Mouse (Mus musculus): ENCODE results near the gene Tpst1. TPM values are rescaled to one million over a fixed set of nuclear protein-coding genes. Genes with fewer than 3 reads are reported as not detected.

Tpst1 gene
- polyA plus RNA-seq, 1 experiment from 2014 or later: 83.6 TPM

DNA sequence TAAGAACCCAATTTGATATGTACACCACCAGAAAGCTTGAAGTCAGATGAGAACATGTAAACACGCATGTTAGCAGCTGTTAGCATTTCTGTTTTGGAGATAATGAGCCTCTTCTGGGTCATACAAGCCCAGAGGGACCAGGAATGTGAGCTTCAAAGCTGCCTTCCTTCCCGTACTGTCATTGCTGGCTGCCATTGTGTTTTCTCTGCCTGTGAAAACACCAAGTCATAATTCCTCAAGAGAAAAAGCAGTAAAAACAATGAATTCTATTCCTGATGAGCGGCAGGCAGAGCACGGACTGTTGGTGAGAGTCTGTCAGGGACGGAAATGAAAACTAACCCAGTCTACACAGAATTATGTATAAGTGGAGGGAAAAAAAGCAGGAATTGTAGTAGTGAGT is 51.1 kb downstream of the Tpst1 start:
- no peak for ATAC-seq (ENCODE audit: insufficient number of reproducible peaks, insufficient read depth, low FRiP score, low TSS enrichment)
- Histone ChIP-seq H3K4me1 (peaks cover 13% of the 10 kb centered on the region), H3K4me2 (replicated peaks) (no peak overlapping the region), H3K9ac (no peak overlapping the region), H3K4me3 (no peak overlapping the region), H3K36me3 (no peaks in the 10 kb centered on the region), H3K27ac (no peak overlapping the region), H3K9me3 (no peaks in the 10 kb centered on the region), H3K27me3 (no peaks in the 10 kb centered on the region)
- WGBS: 68% methylated on average over 5 of the region's 5 CpGs

DNA sequence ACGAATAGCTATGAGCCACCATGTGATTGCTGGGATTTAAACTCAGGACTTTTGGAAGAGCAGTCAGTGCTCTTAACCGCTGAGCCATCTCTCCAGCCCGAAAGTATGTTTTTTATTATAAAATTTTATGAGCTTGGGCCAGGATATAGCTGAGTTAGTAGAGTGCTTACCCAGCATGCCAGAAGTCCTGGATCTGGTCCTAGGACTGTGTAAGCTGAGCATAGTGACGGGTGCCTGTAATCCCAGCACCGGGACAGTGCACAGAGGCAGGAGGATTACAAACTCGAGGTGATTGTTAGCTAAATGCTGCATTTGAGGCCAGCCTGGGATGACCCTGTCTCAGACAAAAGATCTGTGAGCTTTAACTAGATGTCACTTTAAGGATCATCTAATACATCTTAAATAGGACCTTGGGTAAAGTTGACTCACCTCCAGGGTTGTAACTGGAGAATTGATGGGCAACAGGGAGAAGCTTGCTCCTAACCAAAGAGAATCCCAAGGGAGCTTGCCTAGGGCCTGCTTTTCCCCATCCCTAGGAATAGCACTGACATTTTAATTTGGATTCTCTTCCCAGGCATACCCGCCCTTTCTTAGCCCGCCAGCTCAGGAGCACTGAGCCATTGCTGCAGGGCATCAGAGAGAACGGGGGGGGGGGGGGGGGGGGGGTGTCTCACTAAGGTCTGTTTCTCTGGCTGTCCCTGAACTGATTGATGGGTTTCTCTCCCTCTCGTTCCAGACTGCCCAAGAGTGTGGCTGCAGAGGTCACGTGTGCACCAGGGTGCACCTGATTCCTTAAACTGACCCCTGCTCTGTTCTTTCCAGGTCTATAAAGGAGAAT is 55.8 kb downstream of the Tpst1 start:
- no peak overlapping the region for H3K9ac ChIP-seq
- H3K27ac ChIP-seq: 0 out of 2 replicates have a peak overlapping the region, but pooled peaks have one; percentile 50
- peaks cover 4% of the 10 kb centered on the region; the same call in 1 of the 2 replicates for H3K4me1 ChIP-seq
- H3K4me2 ChIP-seq (replicated peaks): no peak overlapping the region
- H3K36me3 ChIP-seq: peaks cover 13% of the 10 kb centered on the region; the same call in 1 of the 2 replicates
- no peaks in the 10 kb centered on the region for H3K27me3 ChIP-seq
- ATAC-seq (ENCODE audit: insufficient number of reproducible peaks, insufficient read depth, low FRiP score, low TSS enrichment): no peak
- WGBS: 54% methylated on average over 11 of the region's 11 CpGs
- no peaks in the 10 kb centered on the region for H3K9me3 ChIP-seq
- no peak overlapping the region for H3K4me3 ChIP-seq

DNA sequence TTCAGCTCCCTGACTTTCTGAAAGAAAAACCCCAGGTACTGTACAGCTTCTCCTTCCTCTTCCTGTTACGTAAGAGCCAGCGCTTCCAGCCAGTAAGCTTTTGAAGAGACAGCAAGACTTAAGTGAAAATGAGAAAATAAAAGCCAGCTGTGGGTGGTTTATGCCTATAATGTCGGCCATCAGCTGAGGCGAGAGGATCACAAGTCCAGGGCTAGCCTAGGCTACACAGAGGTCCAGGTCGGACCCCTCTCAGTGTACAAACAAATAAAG is 56.3 kb downstream of the Tpst1 start:
- no peak overlapping the region for H3K9ac ChIP-seq
- H3K9me3 ChIP-seq: no peaks in the 10 kb centered on the region
- no peaks in the 10 kb centered on the region for H3K27me3 ChIP-seq
- no peak overlapping the region; the same call in 1 of the 2 replicates for H3K27ac ChIP-seq
- no peak for ATAC-seq (ENCODE audit: insufficient number of reproducible peaks, insufficient read depth, low FRiP score, low TSS enrichment)
- H3K4me2 ChIP-seq (replicated peaks): no peak overlapping the region
- no peak overlapping the region for H3K4me3 ChIP-seq
- peaks cover 13% of the 10 kb centered on the region; the same call in 1 of the 2 replicates for H3K36me3 ChIP-seq
- 64% methylated on average over 5 of the region's 5 CpGs for WGBS
- H3K4me1 ChIP-seq: peaks cover 4% of the 10 kb centered on the region; the same call in 1 of the 2 replicates

DNA sequence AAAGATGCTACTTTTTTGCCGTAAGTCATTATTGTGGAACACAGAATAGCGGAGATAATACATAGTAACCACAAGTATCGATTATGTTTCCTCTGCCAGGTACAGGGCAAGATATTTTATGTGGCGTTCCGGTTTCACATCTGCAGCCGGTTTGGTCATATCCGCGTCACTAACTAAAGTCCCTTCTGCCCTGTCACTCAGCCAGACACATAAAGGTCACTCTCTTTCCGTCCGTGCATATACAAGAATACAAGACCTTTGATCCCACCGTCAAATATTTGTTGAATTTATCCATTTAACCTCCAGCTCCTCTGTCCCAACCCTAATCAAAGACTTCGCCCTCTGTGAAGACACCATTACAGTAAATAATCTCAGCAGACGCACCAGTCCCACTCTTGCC is 63.5 kb downstream of the Tpst1 start:
- H3K9ac ChIP-seq: no peak overlapping the region

DNA sequence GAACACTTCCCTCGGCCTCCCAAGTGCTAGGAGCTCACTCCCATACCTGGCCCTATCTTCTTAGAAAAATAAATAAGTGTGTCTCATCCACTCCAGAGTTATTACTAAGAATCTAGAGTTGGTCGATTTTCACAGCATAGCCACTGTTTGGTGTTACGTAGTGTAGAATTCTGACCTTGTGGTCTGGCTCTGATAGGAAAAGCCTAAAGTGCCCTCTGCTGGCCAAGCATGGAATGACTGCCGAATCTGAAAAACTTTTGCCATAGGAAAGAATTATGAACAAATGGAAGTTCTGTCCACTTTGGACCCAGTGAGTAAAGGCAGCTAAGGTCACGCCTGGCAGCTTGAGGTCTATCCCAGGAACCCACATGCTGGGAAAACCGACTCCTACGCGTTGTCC is 66.3 kb downstream of the Tpst1 start:
- no peaks in the 10 kb centered on the region for H3K27me3 ChIP-seq
- 0 out of 2 replicates have a peak, but pooled peaks cover 14% of the 10 kb centered on the region for H3K36me3 ChIP-seq
- H3K4me1 ChIP-seq: peaks cover 6% of the 10 kb centered on the region; the same call in 1 of the 2 replicates
- no peak overlapping the region for H3K9ac ChIP-seq
- no peak for ATAC-seq (ENCODE audit: insufficient number of reproducible peaks, insufficient read depth, low FRiP score, low TSS enrichment)
- no peaks in the 10 kb centered on the region for H3K9me3 ChIP-seq
- no peak overlapping the region for H3K4me3 ChIP-seq
- no peak overlapping the region for H3K27ac ChIP-seq
- 27% methylated on average over 8 of the region's 8 CpGs for WGBS
- H3K4me2 ChIP-seq (replicated peaks): no peak overlapping the region

More for the DNA sequence above, 63.5 kb downstream of the Tpst1 start:
- no peaks in the 10 kb centered on the region for H3K4me1 ChIP-seq
- 91% methylated on average over 13 of the region's 13 CpGs for WGBS
- H3K4me3 ChIP-seq: no peak overlapping the region
- H3K9me3 ChIP-seq: no peaks in the 10 kb centered on the region
- H3K27ac ChIP-seq: no peak overlapping the region
- H3K4me2 ChIP-seq (replicated peaks): no peak overlapping the region
- no peaks in the 10 kb centered on the region for H3K27me3 ChIP-seq
- H3K36me3 ChIP-seq: 0 out of 2 replicates have a peak, but pooled peaks cover 18% of the 10 kb centered on the region
- ATAC-seq (ENCODE audit: insufficient number of reproducible peaks, insufficient read depth, low FRiP score, low TSS enrichment): no peak

DNA sequence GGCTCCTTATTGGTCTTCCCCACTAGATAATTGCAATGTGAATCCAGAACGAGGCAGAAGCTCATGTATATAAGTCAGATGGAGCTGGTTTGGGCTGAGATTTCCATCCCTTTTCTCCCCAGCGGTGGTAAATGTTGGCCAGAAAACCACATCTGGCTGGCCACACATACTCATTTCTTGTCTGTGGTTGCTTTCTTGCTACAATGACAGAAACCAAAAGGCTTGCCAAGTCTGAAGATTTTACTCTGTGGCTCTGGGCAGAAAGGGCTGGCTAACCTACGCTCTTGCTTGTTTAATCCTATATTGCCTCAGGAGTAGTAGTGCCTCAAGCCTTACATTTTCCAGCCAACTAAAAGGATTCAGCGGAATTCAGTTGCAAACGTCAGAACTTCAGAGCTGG is 68.0 kb downstream of the Tpst1 start:
- WGBS: 69% methylated on average over 5 of the region's 5 CpGs

DNA sequence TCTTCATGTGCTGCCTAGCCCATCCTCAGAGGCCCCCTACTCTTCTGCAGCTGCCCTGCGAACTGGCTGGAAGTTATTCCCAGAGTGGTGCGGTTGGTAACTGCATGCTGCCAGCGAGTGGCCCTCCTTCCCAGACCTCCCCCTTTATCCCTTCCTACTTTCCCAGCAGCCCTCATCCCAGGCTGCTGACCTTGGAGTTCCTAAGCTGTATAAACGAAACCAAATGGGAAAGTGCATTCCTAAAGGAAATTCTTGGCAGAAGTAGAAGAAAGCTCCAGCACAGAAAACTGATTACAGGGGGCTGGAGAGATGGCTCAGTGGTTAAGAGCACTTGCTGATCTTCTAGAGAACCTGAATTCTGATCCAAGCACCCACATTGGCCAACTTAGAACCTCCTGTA is 68.9 kb downstream of the Tpst1 start:
- peaks cover 14% of the 10 kb centered on the region; the same call in 1 of the 2 replicates for H3K4me1 ChIP-seq
- H3K36me3 ChIP-seq: 0 out of 2 replicates have a peak, but pooled peaks cover 1% of the 10 kb centered on the region
- ATAC-seq (ENCODE audit: insufficient number of reproducible peaks, insufficient read depth, low FRiP score, low TSS enrichment): no peak
- no peak overlapping the region for H3K4me3 ChIP-seq
- H3K27me3 ChIP-seq: no peaks in the 10 kb centered on the region
- H3K9me3 ChIP-seq: no peaks in the 10 kb centered on the region
- 40% methylated on average over 4 of the region's 4 CpGs for WGBS
- H3K4me2 ChIP-seq (replicated peaks): no peak overlapping the region
- peak overlapping the region; percentile 12; the same call in 1 of the 2 replicates for H3K27ac ChIP-seq
- H3K9ac ChIP-seq: no peak overlapping the region

More for the DNA sequence above, 68.0 kb downstream of the Tpst1 start:
- H3K36me3 ChIP-seq: 0 out of 2 replicates have a peak, but pooled peaks cover 9% of the 10 kb centered on the region
- no peak overlapping the region for H3K4me3 ChIP-seq
- no peaks in the 10 kb centered on the region for H3K9me3 ChIP-seq
- no peak for ATAC-seq (ENCODE audit: insufficient number of reproducible peaks, insufficient read depth, low FRiP score, low TSS enrichment)
- H3K27ac ChIP-seq: no peak overlapping the region
- peaks cover 14% of the 10 kb centered on the region; the same call in 1 of the 2 replicates for H3K4me1 ChIP-seq
- no peak overlapping the region for H3K9ac ChIP-seq
- H3K27me3 ChIP-seq: no peaks in the 10 kb centered on the region
- no peak overlapping the region for H3K4me2 ChIP-seq (replicated peaks)

DNA sequence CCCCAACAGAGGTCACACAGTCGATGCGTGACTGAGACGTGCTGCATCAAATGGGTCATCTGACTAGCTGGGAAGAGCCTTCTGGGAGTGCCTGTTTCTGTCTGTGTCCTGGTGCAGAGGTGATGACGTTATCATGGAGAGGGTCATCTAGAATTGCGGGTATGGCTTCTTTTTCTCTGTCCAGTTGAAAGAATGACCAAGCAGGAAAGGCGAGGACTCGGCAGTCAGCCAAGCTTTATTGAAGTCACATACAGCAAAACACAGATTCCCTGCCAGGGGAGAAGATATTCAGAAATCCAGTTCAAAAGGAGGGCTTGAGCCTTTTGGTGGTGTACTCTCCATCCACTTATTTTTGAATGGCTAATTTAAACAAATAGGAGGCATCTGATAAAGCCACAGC is 70.0 kb downstream of the Tpst1 start:
- ATAC-seq (ENCODE audit: insufficient number of reproducible peaks, insufficient read depth, low FRiP score, low TSS enrichment): no peak
- 89% methylated on average over 7 of the region's 7 CpGs for WGBS
- H3K4me2 ChIP-seq (replicated peaks): no peak overlapping the region
- H3K4me3 ChIP-seq: no peak overlapping the region
- H3K27me3 ChIP-seq: no peaks in the 10 kb centered on the region
- no peak overlapping the region for H3K9ac ChIP-seq
- H3K36me3 ChIP-seq: no peaks in the 10 kb centered on the region
- H3K27ac ChIP-seq: no peak overlapping the region
- H3K4me1 ChIP-seq: peaks cover 14% of the 10 kb centered on the region; the same call in 1 of the 2 replicates
- no peaks in the 10 kb centered on the region for H3K9me3 ChIP-seq

DNA sequence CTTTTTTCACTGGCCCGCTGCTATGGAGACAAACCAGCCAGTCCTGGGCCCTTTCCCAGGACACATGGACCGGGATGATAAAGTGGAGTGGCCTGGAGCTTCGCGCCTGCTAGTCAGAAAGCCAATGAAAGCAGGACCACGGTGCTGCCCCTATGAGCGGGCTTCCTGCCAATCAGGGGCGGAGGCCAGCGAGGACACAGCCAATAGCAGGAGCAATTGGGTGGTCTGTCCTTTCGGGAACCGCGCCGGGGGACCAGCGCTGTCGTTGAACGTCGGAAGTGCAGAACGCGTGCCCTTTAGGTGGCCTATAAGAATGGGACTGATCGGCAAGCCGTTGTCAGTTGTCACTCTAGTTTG is 70.8 kb downstream of the Tpst1 start:
- H3K27ac ChIP-seq: peak overlapping the region; percentile 52; the same call in 1 of the 2 replicates
- 5% methylated on average over 20 of the region's 20 CpGs for WGBS
- no peaks in the 10 kb centered on the region for H3K36me3 ChIP-seq
- peak overlapping the region; percentile 87 for H3K4me2 ChIP-seq (replicated peaks)
- peaks cover 14% of the 10 kb centered on the region; the same call in 1 of the 2 replicates for H3K4me1 ChIP-seq
- peak overlapping the region; percentile 61 for H3K4me3 ChIP-seq
- peak; percentile 3; the same call in 1 of the 2 replicates for ATAC-seq (ENCODE audit: insufficient number of reproducible peaks, insufficient read depth, low FRiP score, low TSS enrichment)
- no peaks in the 10 kb centered on the region for H3K27me3 ChIP-seq
- no peaks in the 10 kb centered on the region for H3K9me3 ChIP-seq
- peak overlapping the region; percentile 25; the same call in 1 of the 2 replicates for H3K9ac ChIP-seq

DNA sequence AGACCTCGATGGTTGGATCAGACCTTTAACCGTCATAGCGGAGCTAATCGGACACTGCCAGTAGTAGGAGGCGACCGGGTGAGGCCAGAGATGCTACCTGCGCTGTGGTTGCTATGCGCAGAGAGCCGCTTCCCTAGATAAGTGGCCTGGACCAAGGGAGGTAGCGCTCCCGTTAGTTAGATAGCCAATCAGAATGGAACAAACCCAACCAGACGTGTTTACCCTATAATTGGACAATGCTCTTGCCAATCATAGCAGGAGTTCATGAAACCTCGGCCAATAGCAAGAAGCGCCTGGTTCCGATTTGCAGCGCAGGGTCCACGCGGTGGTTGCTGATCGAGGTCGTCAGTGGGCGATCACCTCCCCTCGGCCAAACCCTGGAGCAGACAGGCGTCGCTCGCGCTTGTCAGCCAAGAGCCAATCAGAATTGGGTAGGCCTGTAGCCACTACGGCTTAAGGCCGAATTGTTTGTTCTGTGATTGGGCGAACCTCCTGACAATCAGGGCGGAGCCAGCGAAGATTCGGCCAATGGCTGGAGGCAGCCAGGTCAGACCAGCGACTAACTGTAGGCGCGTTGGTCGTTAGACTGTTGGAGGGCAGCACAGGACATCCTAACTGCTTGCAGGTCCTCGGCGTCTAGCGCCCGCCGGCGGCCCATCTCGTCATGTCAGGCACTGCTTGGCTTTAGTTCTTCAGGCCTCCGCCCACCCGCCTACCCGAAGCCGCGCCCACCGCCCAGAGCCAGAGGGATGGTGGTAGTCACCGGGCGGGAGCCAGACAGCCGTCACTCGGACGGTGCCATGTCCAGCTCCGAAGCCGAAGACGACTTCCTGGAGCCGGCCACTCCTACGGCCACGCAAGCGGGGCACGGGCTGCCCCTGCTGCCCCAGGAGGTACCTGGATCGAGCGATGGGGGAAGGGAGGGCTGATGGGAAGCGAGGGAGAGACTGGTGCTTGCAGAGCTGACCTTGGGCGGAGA is 71.5 kb downstream of the Tpst1 start, which contains the start of gene Kctd7:
Gene Kctd7 (plus strand): TSS at position 528 of the 979 bp plus-strand sequence.
- no peaks in the 10 kb centered on the region for H3K27me3 ChIP-seq
- peak within 1 kb of the TSS; percentile 61 for H3K4me3 ChIP-seq
- no peaks in the 10 kb centered on the region for H3K9me3 ChIP-seq
- WGBS: under 1% methylated on average over 66 of the region's 66 CpGs
- no peaks in the 10 kb centered on the region for H3K36me3 ChIP-seq
- ATAC-seq (ENCODE audit: insufficient number of reproducible peaks, insufficient read depth, low FRiP score, low TSS enrichment): peak; percentile 96
- H3K4me2 ChIP-seq (replicated peaks): peak within 1 kb of the TSS; percentile 87
- H3K9ac ChIP-seq: peak within 1 kb of the TSS; percentile 68
- peaks cover 14% of the 10 kb centered on the region; the same call in 1 of the 2 replicates for H3K4me1 ChIP-seq
- peak within 1 kb of the TSS; percentile 63 for H3K27ac ChIP-seq

DNA sequence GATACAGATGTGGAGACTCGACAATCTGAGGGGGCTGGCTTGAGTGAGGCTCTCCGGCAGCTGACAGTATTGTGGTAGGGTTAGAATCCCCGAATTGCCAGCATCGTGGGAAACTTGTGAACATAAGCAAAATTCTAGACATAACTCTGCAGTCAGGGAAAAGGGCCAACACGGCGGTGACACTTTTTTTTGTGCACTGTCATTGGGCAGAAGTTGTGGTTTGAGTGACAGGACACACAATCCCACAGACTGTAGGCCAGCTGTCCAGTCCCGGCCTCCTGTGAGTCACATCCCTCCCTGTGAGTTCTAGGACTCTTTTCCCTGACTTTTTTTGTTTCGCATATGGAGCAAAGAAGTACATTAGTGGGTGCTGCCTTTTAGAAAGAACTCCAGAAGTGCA is 72.8 kb downstream of the Tpst1 start:
- Histone ChIP-seq H3K27me3 (no peaks in the 10 kb centered on the region), H3K27ac (no peak overlapping the region), H3K9me3 (no peaks in the 10 kb centered on the region), H3K4me1 (peaks cover 14% of the 10 kb centered on the region; the same call in 1 of the 2 replicates), H3K4me2 (replicated peaks) (peak overlapping the region; percentile 87; the same call in 1 of the 2 replicates), H3K4me3 (no peak overlapping the region), H3K9ac (no peak overlapping the region), H3K36me3 (no peaks in the 10 kb centered on the region)
- no peak for ATAC-seq (ENCODE audit: insufficient number of reproducible peaks, insufficient read depth, low FRiP score, low TSS enrichment)
- WGBS: 85% methylated on average over 8 of the region's 8 CpGs
